8 mouse cellular contexts compared by ENCODE assay signal in genomic region chr1:135147702-135148058, GRCm38 (mm10). TPM values are rescaled to one million over a fixed set of nuclear protein-coding genes. Genes with fewer than 3 reads are reported as not detected.
DNase-seq lines count a peak whose midpoint lies in the region; ATAC-seq and TF ChIP-seq lines count a peak whose summit lies in the region.

No protein-coding gene starts in this region.

- DNase-seq in cerebellum, adult 2 months = no peak
- DNase-seq in cerebellum, postnatal 10 days = no peak
- DNase-seq in testis, postnatal 14 days (ENCODE audit: low spot score) = no peak
- no peak for DNase-seq in liver, embryonic 14.5 days (ENCODE audit: low read depth in 3 of 3, low spot score in 3 of 3)
- no peak for DNase-seq in thymus, postnatal 0 days (ENCODE audit: low spot score)
- DNase-seq in right cerebral cortex, postnatal 14 days = no peak

- TF ChIP-seq POLR2A in cerebellum, adult 2 months (IDR thresholded peaks at IDR 0.05; ENCODE audit: borderline replicate concordance, insufficient read depth, low read length) = no peak
- TF ChIP-seq POLR2A in testis, adult 2 months (IDR thresholded peaks at IDR 0.05; ENCODE audit: control insufficient read depth, low read depth, low read length) = no peak

- 2% methylated on average over 7 of the region's 7 CpGs for WGBS in cerebellum, adult 2 months
- 2% methylated on average over 7 of the region's 7 CpGs for WGBS in liver, embryonic 14.5 days (ENCODE audit: insufficient replicate concordance)
- WGBS in stomach, embryonic 16.5 days = 5% methylated on average over 7 of the region's 7 CpGs

- H3K27me3 ChIP-seq in cerebellum, adult 2 months (ENCODE audit: control insufficient read depth, insufficient read depth, low read length) = no peaks in the 10 kb centered on the region
- H3K27me3 ChIP-seq in testis, adult 2 months (ENCODE audit: control insufficient read depth, insufficient read depth, low read length) = no peaks in the 10 kb centered on the region
- no peaks in the 10 kb centered on the region for H3K27me3 ChIP-seq in liver, embryonic 14.5 days (ENCODE audit: control insufficient read depth, insufficient read depth, low read length)
- H3K27me3 ChIP-seq in stomach, embryonic 16.5 days (ENCODE audit: control insufficient read depth, insufficient read depth, low read length) = no peaks in the 10 kb centered on the region

- no peaks in the 10 kb centered on the region for H3K9me3 ChIP-seq in liver, embryonic 14.5 days (ENCODE audit: control insufficient read depth, low read length)
- H3K9me3 ChIP-seq in stomach, embryonic 16.5 days (replicated peaks; ENCODE audit: control insufficient read depth, low read length) = no peaks in the 10 kb centered on the region

- peak overlapping the region; percentile 92 for H3K4me3 ChIP-seq in cerebellum, adult 2 months (replicated peaks; ENCODE audit: insufficient read depth, low read depth, low read length)
- peak overlapping the region; percentile 93 for H3K4me3 ChIP-seq in testis, adult 2 months (ENCODE audit: control insufficient read depth, low read depth, low read length)
- H3K4me3 ChIP-seq in liver, embryonic 14.5 days (ENCODE audit: insufficient read depth in 1 of 2, low read depth in 2 of 2, low read length in 2 of 2) = peak overlapping the region; percentile 66 to 75
- H3K4me3 ChIP-seq in stomach, embryonic 16.5 days (replicated peaks; ENCODE audit: low read length) = peak overlapping the region; percentile 97

- no peak for ATAC-seq in liver, embryonic 14.5 days (ENCODE audit: insufficient read depth)
- ATAC-seq in stomach, embryonic 16.5 days (ENCODE audit: insufficient read depth, low FRiP score) = no peak

- H3K9ac ChIP-seq in liver, embryonic 14.5 days (replicated peaks) = peak overlapping the region; percentile 80
- H3K9ac ChIP-seq in stomach, embryonic 16.5 days (ENCODE audit: low read length) = peak overlapping the region; percentile 95

- H3K4me2 ChIP-seq in liver, embryonic 14.5 days (ENCODE audit: low read depth) = peak overlapping the region; percentile 90
- H3K4me2 ChIP-seq in stomach, embryonic 16.5 days (ENCODE audit: low read depth, low read length) = peak overlapping the region; percentile 77

- no peaks in the 10 kb centered on the region for H3K36me3 ChIP-seq in testis, adult 2 months (ENCODE audit: control insufficient read depth, insufficient read depth, low read length)
- no peaks in the 10 kb centered on the region; the same call in 1 of the 2 replicates for H3K36me3 ChIP-seq in liver, embryonic 14.5 days (replicated peaks; ENCODE audit: control insufficient read depth, insufficient read depth, low read depth)
- no peaks in the 10 kb centered on the region for H3K36me3 ChIP-seq in stomach, embryonic 16.5 days (ENCODE audit: control insufficient read depth, insufficient read depth, low read length)

- no peak for TF ChIP-seq CTCF in cerebellum, adult 2 months (IDR thresholded peaks at IDR 0.05; ENCODE audit: borderline replicate concordance, insufficient read depth, low read depth, low read length)
- no peak for TF ChIP-seq CTCF in testis, adult 2 months (IDR thresholded peaks at IDR 0.05; ENCODE audit: control insufficient read depth, insufficient read depth, insufficient replicate concordance, low read depth, low read length)
- TF ChIP-seq CTCF in liver, embryonic 14.5 days (IDR thresholded peaks at IDR 0.05; ENCODE audit: low read depth) = no peak

- H3K4me1 ChIP-seq in cerebellum, adult 2 months (ENCODE audit: control insufficient read depth, insufficient read depth, low read length) = peaks cover 16% of the 10 kb centered on the region; the same call in 1 of the 2 replicates
- H3K4me1 ChIP-seq in testis, adult 2 months (ENCODE audit: control insufficient read depth, insufficient read depth, low read length) = peaks cover 16% of the 10 kb centered on the region
- H3K4me1 ChIP-seq in liver, embryonic 14.5 days (replicated peaks; ENCODE audit: control insufficient read depth in 2 of 2, insufficient read depth in 2 of 2, low read length in 1 of 2) = peaks cover 3 to 7% of the 10 kb centered on the region in 2 experiments; a peak in 3 of 4 replicates
- peaks cover 20% of the 10 kb centered on the region for H3K4me1 ChIP-seq in stomach, embryonic 16.5 days (ENCODE audit: control insufficient read depth, insufficient read depth, low read length)

- peak overlapping the region; percentile 96 for H3K27ac ChIP-seq in cerebellum, adult 2 months (ENCODE audit: insufficient read depth, low read length)
- peak overlapping the region; percentile 88 for H3K27ac ChIP-seq in testis, adult 2 months (ENCODE audit: control insufficient read depth, insufficient read depth, low read depth, low read length)
- H3K27ac ChIP-seq in liver, embryonic 14.5 days = no peak overlapping the region
- H3K27ac ChIP-seq in stomach, embryonic 16.5 days (ENCODE audit: low read length) = peak overlapping the region; percentile 94

- no peak for TF ChIP-seq EP300 in liver, embryonic 14.5 days (IDR thresholded peaks at IDR 0.05; ENCODE audit: low read depth)

RNA-seq across cellular contexts. Expression of gene Arl8a, which starts 1.1 kb away (rescaled TPM):
- polyA plus RNA-seq in cerebellum, adult 2 months (2012; rRNA removed) = 285 and 297 TPM in 2 replicates
- 16.9 and 20.6 TPM in 2 replicates for polyA plus RNA-seq in testis, adult 2 months (2012; rRNA removed)
- polyA plus RNA-seq in liver, embryonic 14.5 days (2012; rRNA removed) = 8.1 and 9.2 TPM in 2 replicates
- 7.2 and 8.5 TPM in 2 replicates for polyA plus RNA-seq in liver, embryonic 14.5 days (2014; fragmentation: Nextera tagmentation; extraction: Ambion mirVana)
- polyA plus RNA-seq in stomach, embryonic 16.5 days (2015; fragmentation: Nextera tagmentation; extraction: Ambion mirVana) = 35.3 and 37.6 TPM in 2 replicates
- polyA plus RNA-seq in thymus, postnatal 0 days (2015; fragmentation: Nextera tagmentation; extraction: Ambion mirVana) = 32.6 and 34.8 TPM in 2 replicates

RNA-seq across cellular contexts. Expression of gene Ptpn7, which starts 15.2 kb away (rescaled TPM):
- 0.25 and 0.29 TPM in 2 replicates for polyA plus RNA-seq in cerebellum, adult 2 months (2012; rRNA removed)
- 2.6 TPM in 2 replicates for polyA plus RNA-seq in testis, adult 2 months (2012; rRNA removed)
- 11.9 and 12.4 TPM in 2 replicates for polyA plus RNA-seq in liver, embryonic 14.5 days (2012; rRNA removed)
- polyA plus RNA-seq in liver, embryonic 14.5 days (2014; fragmentation: Nextera tagmentation; extraction: Ambion mirVana) = 8.6 and 9.4 TPM in 2 replicates
- 1.6 and 2.8 TPM in 2 replicates for polyA plus RNA-seq in stomach, embryonic 16.5 days (2015; fragmentation: Nextera tagmentation; extraction: Ambion mirVana)
- polyA plus RNA-seq in thymus, postnatal 0 days (2015; fragmentation: Nextera tagmentation; extraction: Ambion mirVana) = 108 and 118 TPM in 2 replicates

RNA-seq across cellular contexts. Expression of gene Gpr37l1, which starts 19.8 kb away (rescaled TPM):
- 555 and 600 TPM in 2 replicates for polyA plus RNA-seq in cerebellum, adult 2 months (2012; rRNA removed)
- polyA plus RNA-seq in testis, adult 2 months (2012; rRNA removed) = 0.07 TPM in 1 of 2 replicates, not detected in the other
- 0.01 TPM in 1 of 2 replicates, not detected in the other for polyA plus RNA-seq in liver, embryonic 14.5 days (2012; rRNA removed)
- not detected in 2 replicates for polyA plus RNA-seq in liver, embryonic 14.5 days (2014; fragmentation: Nextera tagmentation; extraction: Ambion mirVana)
- 0.90 and 1.3 TPM in 2 replicates for polyA plus RNA-seq in stomach, embryonic 16.5 days (2015; fragmentation: Nextera tagmentation; extraction: Ambion mirVana)
- 0.09 and 0.13 TPM in 2 replicates for polyA plus RNA-seq in thymus, postnatal 0 days (2015; fragmentation: Nextera tagmentation; extraction: Ambion mirVana)

RNA-seq across cellular contexts. Expression of gene Lgr6, which starts 42.6 kb away (rescaled TPM):
- polyA plus RNA-seq in cerebellum, adult 2 months (2012; rRNA removed) = 2.9 and 3.0 TPM in 2 replicates
- 3.0 and 3.8 TPM in 2 replicates for polyA plus RNA-seq in testis, adult 2 months (2012; rRNA removed)
- polyA plus RNA-seq in liver, embryonic 14.5 days (2012; rRNA removed) = 0.02 TPM in 2 replicates
- polyA plus RNA-seq in liver, embryonic 14.5 days (2014; fragmentation: Nextera tagmentation; extraction: Ambion mirVana) = 0.05 and 0.08 TPM in 2 replicates
- polyA plus RNA-seq in stomach, embryonic 16.5 days (2015; fragmentation: Nextera tagmentation; extraction: Ambion mirVana) = 1.1 and 1.2 TPM in 2 replicates
- polyA plus RNA-seq in thymus, postnatal 0 days (2015; fragmentation: Nextera tagmentation; extraction: Ambion mirVana) = 0.12 and 0.31 TPM in 2 replicates

Comparison
In these comparisons a context has a peak if more than half of its experiments do, and no peak if none do; other contexts are left out.
1. RNA of gene Gpr37l1, which starts 19.8 kb away (polyA plus RNA-seq): 555 to 600 TPM in cerebellum, adult 2 months; 0.90 to 1.3 TPM in stomach, embryonic 16.5 days, 0.09 to 0.13 TPM in thymus, postnatal 0 days, 0.01 TPM in liver, embryonic 14.5 days and 0.07 TPM in testis, adult 2 months; every median in the first group is over 100 times any median in the second.
2. Peak in every context shown above with its lines, with median percentiles within 50 percentile points of each other: H3K4me3 ChIP-seq.